Mouse (Mus musculus): Measurements from ENCODE around the gene Adsl.

Gene Adsl

GRCm38 (mm10) chr15:81010114-81010513 lies 61.8 kb downstream of the Adsl start:
- DNase-seq, result no peak

- DNase-seq, result no peak
Measured at GRCm38 (mm10) chr15:81011523-81011922, 63.2 kb downstream of the Adsl start.

- DNase-seq, result no peak
Measured at GRCm38 (mm10) chr15:81012359-81012758, 64.1 kb downstream of the Adsl start.

GRCm38 (mm10) chr15:81013186-81013585 lies 64.9 kb downstream of the Adsl start:
- DNase-seq, result no peak

GRCm38 (mm10) chr15:81015068-81015744 lies 66.9 kb downstream of the Adsl start:
- no peak for DNase-seq

- DNase-seq, result no peak
Measured at GRCm38 (mm10) chr15:81016488-81016887, 68.2 kb downstream of the Adsl start.

GRCm38 (mm10) chr15:81017308-81017707 lies 69.0 kb downstream of the Adsl start:
- no peak for DNase-seq
